Mouse (Mus musculus) MEL (cell line): ENCODE results near the gene Senp6.

Experiments
- EP300 ChIP-seq, 2 experiments: IDR thresholded peaks; 2 replicates each; pipeline ENCODE4 v1.6.1; 2011; ENCODE audit warnings: improper control_type of control experiment in 2 of 2, low read length in 2 of 2, low read depth in 1 of 2, mild to moderate bottlenecking in 1 of 2
- HCFC1 ChIP-seq: IDR thresholded peaks from 2 replicates; pipeline ENCODE4 v1.6.1; 2012; ENCODE audit warnings: low read depth, mild to moderate bottlenecking, inconsistent platforms, low read length, improper control_type of control experiment, moderate library complexity

- TF ChIP-seq HCFC1, result no peak
- no peak for TF ChIP-seq EP300 (IDR thresholded peaks at IDR 0.05; ENCODE audit: low read depth in 1 of 2, low read length in 2 of 2)
Measured at GRCm38 (mm10) chr9:80037997-80038383, 28.7 kb upstream of the Senp6 start.
